Mouse (Mus musculus) T-cell, adult 2 months (primary cell): Measurements from ENCODE around the gene Mecp2.
"Not testable (repeated sequence)": the region's sequence is repeated elsewhere in the genome, so short reads cannot be mapped to it uniquely, and the experiment has no call there.

Experiments used
- DNase-seq: peaks from one replicate; pipeline ENCODE4 v3.0.0; 2022; ENCODE audit warnings: low spot score

Gene Mecp2

DNA sequence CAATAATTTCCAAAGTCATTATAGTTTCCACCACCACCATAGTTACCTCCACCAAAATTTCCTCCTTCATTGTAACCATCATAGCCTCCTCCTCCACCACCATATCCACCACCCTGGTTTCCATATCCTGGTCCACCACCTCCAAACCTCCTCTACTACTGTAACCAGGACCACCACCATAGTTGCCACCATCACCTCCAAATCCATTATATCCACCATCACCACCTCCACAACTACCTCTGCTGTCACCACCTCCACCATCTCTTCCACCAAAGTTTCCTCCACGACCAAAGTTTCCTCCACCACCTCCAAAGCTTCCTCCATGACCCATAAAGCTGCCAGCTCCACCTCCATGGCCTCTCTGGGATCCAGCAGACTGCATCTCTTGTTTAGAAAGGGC, at the start of gene Mecp2:
Mecp2 (minus strand) TSS at position 101 of the 400 bp plus-strand sequence.
- DNase-seq, result not testable (repeated sequence)

DNA sequence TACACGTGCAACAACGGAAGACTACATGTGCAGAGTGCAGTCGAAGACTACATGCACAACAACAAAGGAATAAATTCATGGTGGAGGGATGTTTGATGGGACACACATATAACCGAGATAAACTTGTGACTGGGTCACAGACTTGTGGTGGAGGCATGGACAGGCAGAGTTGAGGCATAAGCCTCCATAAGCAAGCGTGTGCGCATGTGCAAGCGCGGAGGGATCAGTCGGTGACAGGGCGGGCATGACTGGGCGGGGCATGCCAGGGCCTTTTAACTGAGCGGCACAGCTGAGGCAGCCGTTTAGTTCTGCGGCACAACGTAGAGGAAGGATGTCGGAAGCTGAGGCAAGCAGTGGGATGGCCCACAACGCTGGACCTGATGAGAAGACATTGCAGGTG, 41.8 kb upstream of the Mecp2 start, which contains the start of gene Tktl1:
Tktl1 (plus strand) TSS at position 301 of the 400 bp plus-strand sequence.
- no peak for DNase-seq

DNA sequence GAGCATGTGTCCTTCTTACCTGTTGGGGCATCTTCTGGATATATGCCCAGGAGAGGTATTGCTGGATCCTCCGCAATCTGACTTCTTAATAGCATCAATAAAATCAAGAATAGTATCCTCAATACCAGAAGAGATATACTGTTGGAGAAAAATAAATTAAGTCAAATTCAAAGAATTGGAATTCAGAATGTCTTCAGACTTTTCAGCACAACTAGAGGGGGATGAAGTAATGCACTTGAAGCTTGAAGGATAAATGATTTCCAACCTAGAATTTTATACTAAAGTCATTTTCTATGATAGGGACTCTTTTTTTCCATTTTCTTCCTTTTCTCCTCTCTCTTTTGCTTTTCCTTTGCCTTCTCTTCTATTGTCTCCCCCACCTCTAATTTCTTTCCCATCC, 32.6 kb upstream of the Mecp2 start, which contains the start of gene Tex28:
Tex28 (minus strand) TSS at position 101 of the 400 bp plus-strand sequence.
- DNase-seq, result no peak

DNA sequence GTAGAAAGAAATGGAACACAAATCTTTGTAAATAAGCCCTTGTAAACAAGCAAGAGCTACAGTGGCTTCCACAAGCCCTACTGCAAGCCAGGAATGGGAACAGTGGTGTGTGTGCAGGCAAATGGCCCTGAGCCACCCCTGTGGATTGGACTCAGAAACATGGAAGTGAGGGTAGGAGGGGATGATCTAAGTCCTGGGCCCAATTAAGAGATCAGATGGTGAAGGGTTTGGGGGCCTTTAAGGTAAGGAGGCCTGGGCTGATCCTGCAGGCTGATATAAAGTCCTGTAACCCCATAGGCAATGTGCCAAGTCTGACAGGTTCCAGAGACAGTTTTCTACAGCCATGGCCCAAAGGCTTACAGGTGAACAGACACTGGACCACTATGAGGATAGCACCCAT, 8.0 kb downstream of the Mecp2 start, which contains the start of gene Opn1mw:
Opn1mw (plus strand) TSS at position 301 of the 400 bp plus-strand sequence.
- no peak for DNase-seq

DNA sequence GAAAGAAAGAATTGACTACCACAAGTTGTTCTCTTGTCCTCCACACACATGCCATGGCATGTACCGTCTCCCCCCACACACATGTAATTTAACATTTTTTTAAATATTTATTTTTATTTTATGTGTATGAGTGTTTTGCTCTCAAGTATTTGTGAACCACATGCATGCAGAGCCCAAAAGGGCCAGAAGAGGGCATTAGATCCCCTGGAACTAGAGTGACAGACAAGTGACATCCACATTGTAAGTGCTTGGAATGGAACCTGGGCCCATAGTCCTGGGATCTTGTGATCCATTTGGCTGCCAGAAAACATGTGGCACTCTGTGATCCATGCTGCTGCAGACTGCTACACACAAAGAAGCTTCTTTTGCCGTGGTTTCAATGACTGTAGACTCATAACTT, 10.2 kb downstream of the Mecp2 start:
- DNase-seq, result peak; percentile 23

DNA sequence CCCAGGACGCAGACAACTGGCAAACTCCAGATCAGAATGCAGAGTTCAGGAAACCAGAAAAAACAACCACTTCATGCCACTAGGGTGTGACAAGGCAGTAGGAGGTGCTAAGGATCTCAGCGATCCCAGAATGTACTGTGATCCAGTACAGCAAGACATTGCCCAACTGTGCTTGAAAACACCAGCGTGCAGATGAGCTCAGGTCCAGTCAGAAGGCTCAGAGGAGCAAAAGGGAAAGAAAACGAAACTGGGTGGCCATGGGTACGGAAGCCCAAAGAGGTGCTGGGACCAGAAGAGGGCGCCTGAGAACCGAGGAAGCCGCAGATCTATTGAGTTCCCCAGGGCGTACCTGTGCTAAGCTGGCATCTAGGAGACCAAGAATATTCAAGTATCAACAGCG, 19.7 kb downstream of the Mecp2 start:
- peak; percentile 63 for DNase-seq

DNA sequence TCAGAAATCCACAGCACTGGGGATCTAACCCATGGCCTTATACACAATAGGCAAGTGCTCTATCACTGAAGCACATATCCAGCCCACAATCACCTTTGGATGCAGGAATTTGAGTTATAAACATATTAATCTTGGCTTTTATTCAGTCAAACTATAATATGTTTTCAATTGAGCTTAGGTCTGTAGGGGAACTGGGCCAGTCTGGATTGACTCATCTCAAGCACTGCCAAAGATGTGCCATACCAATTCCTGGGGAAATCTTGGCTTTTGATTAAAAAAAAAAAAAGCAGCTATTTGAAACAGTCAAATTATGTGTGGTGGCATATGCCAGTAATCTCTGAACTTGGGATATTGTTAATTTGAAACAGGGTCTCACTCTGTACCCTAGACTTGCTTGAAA, 21.1 kb downstream of the Mecp2 start:
- no peak for DNase-seq

DNA sequence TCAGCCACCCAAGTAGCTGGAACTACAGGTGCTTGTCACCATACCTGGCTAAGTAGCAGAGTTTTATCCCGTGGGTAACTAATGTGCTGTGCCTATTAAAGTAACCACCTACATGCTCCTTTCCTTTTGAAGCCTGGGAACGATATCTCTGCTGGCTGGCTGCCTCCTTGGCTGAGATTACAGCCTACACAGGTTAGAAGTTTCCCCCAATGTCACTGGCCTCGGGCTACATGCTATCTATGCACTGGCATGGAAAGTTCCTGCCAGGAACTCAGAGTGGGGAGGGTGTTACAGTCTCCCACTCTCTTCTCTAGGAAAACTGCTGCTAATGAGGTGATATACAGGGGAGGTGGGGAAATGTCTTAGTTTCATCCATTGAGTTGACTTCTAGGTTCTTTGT, 26.4 kb downstream of the Mecp2 start:
- DNase-seq, result no peak

DNA sequence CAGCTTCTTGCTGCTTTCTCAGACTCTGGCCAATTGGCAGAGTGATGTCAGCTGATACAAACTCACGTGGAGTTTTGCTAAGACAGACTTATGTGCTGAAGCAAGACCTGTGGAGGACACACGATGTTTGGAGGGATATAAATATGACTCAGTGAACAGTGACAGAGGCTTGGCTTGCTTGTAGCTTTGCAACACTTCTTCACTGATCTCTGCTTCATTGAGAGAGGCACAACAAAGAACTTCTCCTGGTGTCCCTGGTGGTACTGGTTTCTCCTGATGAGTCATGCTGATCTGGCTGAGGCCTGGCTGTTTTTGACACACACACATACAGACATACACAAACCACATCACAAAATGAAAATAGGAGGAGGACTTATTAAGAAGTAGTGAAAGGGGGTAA, 29.2 kb downstream of the Mecp2 start:
- DNase-seq, result no peak

DNA sequence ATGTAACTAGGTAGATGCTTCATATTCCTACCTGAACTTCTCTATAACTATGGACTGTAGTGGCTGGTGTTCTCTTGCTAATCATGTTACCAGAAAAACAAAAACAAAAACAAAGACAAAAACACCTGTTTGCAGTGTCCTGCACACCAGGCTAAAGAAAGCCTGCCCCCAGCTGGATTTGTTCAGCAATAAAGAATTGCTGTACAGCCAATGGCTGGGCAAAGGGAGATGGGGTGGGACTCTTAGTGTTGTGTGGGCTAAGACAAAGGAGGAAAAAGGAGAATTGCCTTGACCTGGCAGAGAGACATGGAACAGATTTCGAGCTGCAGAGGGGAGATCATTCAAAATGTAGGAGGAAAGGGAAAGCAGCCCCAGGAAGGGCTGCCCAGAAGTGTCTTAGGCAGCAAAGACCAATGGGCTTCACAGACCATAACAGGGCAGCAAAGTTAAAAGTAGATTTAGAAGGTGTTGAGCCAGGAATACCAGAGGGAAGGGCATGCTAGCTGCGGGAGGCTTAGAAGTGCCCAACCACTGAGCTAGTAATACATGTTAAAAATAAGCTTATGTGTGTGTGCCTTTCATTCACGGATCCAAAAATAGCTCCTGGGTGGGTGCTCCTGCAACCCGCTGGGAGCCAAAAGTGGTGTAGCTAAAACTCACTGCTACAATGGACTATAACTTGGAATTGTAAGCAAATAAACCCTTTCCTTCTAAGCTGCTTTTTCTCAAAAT, 31.5 kb downstream of the Mecp2 start:
- DNase-seq, result no peak

DNA sequence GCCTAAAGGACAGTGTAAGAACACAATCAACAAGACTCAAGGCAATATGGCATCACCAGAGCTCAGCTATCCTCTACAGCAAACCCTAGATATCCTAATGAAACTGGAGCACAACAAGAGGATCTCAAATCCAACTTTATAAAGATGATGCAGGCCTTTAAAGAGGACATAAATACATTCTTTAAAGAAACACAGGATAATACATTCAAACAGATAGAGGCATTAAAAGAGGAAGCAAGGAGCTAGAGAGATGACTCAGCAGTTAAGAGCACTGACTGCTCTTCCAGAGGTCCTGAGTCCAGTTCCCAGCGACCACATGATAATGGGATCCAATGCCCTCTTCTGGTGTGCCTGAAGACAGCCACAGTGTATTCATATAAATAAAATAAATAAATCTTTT, 40.0 kb downstream of the Mecp2 start:
- no peak for DNase-seq

DNA sequence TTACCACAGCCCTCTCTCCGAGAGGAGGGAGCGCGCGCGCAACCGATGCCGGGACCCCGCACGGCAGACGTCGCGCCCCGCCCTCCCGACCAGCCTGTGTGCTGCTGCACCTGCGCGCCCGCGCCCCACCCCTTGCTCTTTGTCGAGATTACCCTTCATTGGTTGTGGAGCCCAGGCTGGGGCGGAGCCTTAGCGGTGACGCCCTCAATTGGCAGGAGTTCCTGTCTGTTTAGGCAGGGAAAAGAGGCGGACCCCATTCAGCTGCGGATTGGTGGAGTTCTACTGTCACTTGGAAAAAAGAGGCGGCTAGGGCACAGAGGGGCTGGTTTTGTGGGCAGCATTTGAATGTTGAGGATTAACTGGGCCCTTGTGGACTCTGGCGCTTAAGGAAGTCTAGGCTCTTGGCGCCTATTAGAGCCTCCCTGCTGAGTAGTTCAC, 49.5 kb downstream of the Mecp2 start:
- peak; percentile 98 for DNase-seq

DNA sequence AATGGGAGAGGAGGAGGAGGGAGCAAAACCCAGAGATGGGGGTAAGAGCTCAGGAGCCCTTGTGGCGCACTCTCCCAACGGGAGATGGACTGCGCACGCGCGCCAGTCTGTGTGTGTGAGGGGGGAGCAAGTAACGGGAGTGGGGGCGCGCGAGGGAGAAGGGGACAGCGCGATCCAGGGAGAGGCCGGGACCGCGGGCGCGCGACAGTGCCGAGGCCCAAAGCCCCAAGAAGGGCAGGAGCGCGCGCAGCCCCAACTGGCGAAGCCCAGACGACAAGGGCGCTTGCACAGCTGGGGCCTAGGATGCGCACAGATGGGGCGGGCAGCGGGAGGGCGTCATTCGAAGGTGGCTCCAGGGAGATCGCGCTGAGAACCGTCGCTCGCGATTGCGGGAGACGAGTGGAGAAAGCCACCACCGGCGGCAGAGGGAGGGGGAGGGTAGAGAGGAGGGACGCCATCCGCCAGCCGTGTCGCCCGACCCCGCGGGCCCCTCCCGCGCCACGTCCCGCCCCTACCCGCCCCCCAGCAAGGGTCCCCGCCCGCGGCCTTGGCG, 50.1 kb downstream of the Mecp2 start:
- peak; percentile 70 for DNase-seq

DNA sequence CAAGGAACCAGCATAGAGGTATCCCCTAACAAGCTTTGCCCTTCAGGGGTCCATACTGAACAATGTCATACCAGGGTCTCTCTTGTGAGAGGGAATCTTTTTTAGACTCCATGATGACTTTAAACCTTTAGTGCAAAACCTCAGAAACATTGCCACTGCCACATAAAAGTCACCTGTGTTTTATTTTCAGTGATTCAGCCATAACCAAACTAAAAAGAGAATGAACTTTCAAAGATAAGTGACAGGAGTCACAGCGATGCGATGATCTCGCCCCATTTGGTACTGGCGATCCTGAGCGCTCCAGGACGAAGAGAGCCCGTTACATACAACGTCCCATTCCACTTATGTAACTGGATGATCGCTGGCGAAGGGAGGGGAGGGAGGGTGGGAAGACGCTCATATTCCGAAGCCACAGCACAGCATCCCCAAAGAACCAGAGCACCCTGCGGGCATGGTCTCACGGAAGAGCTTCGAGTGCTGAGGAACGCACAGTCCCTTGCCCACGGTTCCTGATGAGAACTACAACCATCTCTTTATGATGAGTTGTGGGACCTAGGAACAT, 50.8 kb downstream of the Mecp2 start:
- DNase-seq, result no peak

DNA sequence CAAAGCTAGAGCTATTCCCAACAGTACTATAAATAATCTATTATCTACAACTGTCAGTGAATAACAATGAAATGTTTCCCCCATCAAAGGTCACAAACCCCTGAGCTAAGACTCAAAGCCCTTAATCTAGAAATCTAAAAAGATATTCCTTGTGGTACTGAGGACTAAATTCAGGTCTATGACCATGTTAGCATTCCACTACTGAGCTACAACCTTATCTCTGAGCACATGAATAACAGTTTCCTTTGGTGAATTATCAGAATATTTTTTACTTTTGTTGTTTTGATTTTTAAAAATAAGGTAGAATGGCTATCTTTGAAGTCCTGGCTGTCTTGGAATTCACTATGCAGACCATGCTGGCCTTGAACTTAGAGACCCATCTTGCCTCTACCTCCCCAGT, 64.4 kb downstream of the Mecp2 start:
- DNase-seq, result no peak

DNA sequence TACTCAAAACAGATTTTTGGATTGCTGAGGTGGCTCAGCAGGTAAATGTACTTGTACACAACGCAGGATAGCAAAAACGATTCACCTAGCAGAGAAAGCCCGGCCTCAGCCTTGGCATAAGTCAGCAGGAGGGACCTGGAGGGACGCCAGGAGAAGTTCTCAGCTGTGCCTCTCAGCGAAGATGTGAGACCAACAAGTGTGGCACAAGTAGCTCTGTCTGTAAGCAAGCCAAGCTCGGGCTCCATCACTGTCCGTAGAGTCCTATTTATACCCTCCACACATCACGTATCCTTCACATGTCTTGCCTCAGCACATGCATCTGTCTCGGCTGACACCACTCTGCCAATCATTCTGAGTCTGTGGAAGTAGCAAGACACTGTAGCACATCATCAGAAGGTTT, 67.3 kb downstream of the Mecp2 start:
- DNase-seq, result no peak

DNA sequence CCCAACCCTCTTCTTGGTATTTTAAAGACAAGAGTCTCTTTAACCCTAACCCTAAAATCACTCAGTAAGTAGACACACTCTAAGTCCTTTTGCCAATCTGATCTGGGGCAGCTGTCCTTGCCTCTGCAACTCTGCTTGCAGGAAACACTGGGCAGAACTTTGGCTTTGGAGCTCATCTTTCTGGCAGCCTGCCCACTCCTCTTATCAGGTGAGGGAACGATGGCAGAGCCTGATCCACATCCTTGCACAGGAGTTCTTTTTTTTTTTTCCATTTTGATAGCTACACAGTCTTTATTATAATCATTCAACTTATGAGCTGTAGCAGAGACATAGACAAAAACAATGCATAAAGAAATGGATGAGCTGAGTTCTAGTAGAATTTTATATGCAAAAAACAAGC, 90.1 kb downstream of the Mecp2 start:
- no peak for DNase-seq

DNA sequence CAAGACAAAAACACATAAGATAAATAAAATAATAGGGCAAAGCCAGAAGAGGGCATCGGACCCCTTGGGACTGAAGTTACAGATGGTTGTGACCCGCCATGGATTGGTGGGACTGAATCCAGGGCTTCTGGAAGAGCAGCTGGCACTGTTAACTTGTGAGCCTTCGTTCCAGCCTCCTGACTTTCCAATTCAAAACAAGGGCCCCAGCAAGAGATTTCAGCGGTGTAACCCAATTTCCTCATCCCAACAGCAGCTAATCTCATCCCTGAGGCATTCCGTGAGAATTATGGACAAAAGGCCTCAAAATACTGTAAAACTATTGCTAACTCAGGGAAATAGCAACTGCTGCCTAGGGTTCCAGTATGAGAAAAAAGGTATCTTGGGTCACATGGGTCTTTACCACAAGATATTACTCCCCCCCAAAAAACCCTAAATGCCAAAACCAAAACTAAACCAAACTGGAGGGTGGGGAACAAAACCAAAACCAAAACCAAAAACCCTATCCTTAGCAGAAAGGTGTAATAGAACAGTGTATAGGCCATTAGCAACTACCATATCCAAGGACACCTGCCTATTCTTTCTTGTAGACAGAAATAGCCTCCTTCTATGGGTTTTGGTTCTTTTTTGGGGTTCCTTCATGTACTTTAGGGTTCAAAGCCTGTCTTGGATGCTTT, 97.3 kb downstream of the Mecp2 start:
- no peak for DNase-seq

DNA sequence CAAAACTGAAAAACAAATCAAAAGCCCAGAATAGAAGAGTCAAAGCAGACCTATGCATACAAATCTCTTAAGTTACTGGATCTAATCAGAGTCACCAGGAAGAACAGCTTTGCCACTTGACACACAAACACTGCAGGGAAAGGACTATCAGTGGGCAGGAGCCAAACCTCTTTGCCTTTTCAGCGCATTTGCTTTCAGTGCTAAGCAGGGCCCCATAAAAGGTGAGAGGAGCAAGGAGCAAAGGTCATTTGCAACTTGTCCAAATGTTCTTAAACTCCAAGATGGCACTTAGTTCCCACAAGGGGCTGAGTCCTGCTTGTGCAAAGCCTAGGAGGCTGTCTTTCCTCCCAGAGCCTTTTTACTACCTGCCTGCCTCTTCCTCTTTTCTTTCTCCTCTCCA, 105.2 kb downstream of the Mecp2 start:
- DNase-seq, result no peak

DNA sequence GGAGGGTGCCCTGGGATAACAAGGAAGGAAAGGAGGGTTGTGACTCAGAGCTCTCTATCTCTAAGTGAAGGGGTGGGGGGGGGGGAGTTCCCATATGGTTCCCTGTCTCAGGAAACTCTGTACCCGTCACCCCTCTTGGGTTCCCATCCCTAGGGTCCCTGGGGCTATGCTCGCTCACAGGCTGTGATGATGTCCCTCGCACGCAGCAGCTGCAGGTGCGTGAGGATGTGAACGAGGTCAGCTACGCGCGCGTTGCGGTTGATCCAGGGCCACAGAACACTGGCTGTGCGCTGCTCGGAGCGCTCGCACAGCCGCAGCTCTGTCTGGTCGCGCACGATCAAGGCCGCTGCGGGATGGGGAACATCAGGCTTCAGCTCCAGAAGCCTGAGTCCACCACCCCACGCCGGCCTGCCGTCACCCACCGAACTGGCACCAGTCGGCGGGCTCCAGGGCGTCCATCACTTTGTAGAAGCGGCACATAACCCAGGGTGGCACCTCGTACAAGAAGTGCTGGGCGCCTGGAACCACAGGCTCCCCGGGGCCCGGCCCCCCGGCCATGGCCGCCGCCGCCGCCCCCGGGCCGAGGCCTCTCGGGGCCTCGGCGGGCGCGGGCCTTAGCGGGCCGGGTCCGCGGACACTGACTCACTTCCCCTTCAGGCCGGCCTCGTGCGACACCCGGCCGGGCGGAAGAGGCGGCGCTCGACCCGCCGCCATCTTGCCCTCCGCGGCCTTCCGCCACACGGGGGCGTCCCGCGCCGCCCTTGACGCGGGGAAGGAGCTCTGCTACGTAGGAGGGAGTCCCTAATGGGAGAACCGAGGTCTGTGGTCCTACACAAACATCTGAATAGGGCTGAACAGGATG, 111.7 kb downstream of the Mecp2 start, which contains the start of gene Irak1:
Irak1 (minus strand) TSS at position 731 of the 862 bp plus-strand sequence.
- peak; percentile 81 for DNase-seq

DNA sequence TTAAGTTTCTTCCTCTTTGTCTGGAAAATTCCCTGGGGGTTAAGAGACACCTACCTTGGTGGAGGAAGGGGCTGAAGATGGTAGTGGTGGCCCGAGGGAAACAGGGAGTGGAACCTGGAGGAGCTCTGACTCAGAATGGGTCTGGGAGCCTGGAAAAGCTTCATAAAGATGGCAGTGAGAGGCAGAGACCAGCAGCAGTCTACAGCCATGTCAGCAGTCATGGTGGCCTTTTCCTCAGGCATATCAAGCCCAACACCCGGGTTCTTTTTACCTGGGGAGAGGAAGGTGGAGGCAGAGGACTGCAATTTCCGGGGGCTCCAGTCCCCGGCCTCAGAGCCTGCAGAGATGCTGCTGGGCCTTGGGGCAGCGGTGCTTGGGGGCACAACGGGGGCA, 112.4 kb downstream of the Mecp2 start:
- no peak for DNase-seq

DNA sequence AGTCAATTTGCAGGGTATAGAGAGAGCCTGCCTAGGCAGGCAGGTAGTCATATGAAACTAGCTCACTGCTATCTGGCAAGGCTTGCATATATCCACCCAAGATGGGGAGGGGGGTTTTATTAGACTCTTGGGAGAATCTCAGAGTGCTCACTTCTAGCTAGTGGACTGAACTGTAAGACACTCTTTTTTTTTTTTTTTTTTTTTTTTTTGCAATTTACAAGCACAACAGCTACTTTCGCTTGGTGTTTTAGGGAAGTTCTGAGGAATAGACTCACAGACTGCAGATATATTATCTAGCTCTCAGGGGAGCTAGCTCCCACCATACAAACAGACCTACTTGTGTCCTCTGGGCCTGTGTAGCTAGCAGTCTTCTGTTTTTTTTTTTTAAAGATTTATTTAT, 120.6 kb downstream of the Mecp2 start:
- DNase-seq, result no peak
